Mouse (Mus musculus) cortical plate, adult 2 months (tissue): ENCODE measurements around the gene Slc48a1.

ENCODE experiments used
- CTCF ChIP-seq: fragments of 200-500 bp; IDR thresholded peaks from 2 replicates; pipeline ENCODE4 v1.5.1; 2011; ENCODE audit warnings: mild to moderate bottlenecking, control low read depth, low read length; ENCODE audit not compliant: insufficient read depth; ENCODE audit errors: extremely low read depth
- POLR2A ChIP-seq: fragments of 200-500 bp; IDR thresholded peaks from 2 replicates; pipeline ENCODE4 v1.6.1; 2011; ENCODE audit warnings: mild to moderate bottlenecking, low read length, control low read depth; ENCODE audit not compliant: insufficient read depth; ENCODE audit errors: extremely low read depth

GRCm38 (mm10) chr15:97830253-97830787, 52.0 kb downstream of the Slc48a1 start:
- TF ChIP-seq CTCF (no peak), POLR2A (peak; percentile 27; the same call in 1 of the 2 replicates)
